Mouse (Mus musculus) heart, postnatal 0 days (tissue): Measurements from ENCODE around the gene Rtbdn. TPM values are rescaled to one million over a fixed set of nuclear protein-coding genes. Genes with fewer than 3 reads are reported as not detected.

Experiments
- ATAC-seq: fragments of 200-750 bp; cut with Nextera tagmentation; 2 replicates; pipeline ENCODE4 v1.8.0; 2017; ENCODE audit warnings: low read depth, moderate number of reproducible peaks, moderate library complexity; ENCODE audit not compliant: insufficient read depth
- DNase-seq: peaks from one replicate; pipeline ENCODE4 v3.0.0-alpha.2; 2016; ENCODE audit warnings: low spot score
- H3K27ac ChIP-seq: fragments of 300-500 bp; sonication (generic); 2 replicates; pipeline ENCODE4 v1.5.1; 2014; ENCODE audit warnings: low read depth, mild to moderate bottlenecking
- H3K27me3 ChIP-seq: fragments of 300-500 bp; sonication (generic); 2 replicates; pipeline ENCODE4 v1.6.1; 2014; ENCODE audit warnings: low read length, mixed read lengths; ENCODE audit not compliant: control insufficient read depth, insufficient read depth
- H3K36me3 ChIP-seq: fragments of 300-500 bp; sonication (generic); replicated peaks from 2 replicates; pipeline ENCODE4 v1.6.1; 2014; ENCODE audit warnings: low read length, mixed read lengths; ENCODE audit not compliant: control insufficient read depth, insufficient read depth
- H3K4me1 ChIP-seq: fragments of 300-500 bp; sonication (generic); 2 replicates; pipeline ENCODE4 v1.6.1; 2014; ENCODE audit warnings: antibody characterized with exemption; ENCODE audit not compliant: control insufficient read depth, insufficient read depth
- H3K4me2 ChIP-seq: fragments of 300-500 bp; sonication (generic); 2 replicates; pipeline ENCODE4 v1.6.1; 2014; ENCODE audit warnings: low read depth, mild to moderate bottlenecking, low read length, moderate library complexity
- H3K4me3 ChIP-seq: fragments of 300-500 bp; sonication (generic); 2 replicates; pipeline ENCODE4 v1.5.1; 2014; ENCODE audit warnings: low read depth, low read length
- H3K9ac ChIP-seq: fragments of 300-500 bp; sonication (generic); replicated peaks from 2 replicates; pipeline ENCODE4 v1.6.1; 2014; ENCODE audit warnings: low read depth, low read length, mixed read lengths
- H3K9me3 ChIP-seq: fragments of 300-500 bp; sonication (generic); replicated peaks from 2 replicates; pipeline ENCODE4 v1.6.1; 2016; ENCODE audit warnings: low read length; ENCODE audit not compliant: control insufficient read depth
- CTCF ChIP-seq: IDR thresholded peaks from 2 replicates; pipeline ENCODE4 v1.5.1; 2016; ENCODE audit warnings: antibody characterized with exemption, control low read depth, low read depth
- EP300 ChIP-seq: IDR thresholded peaks from 2 replicates; pipeline ENCODE4 v1.6.1; 2016; ENCODE audit warnings: antibody characterized with exemption, low read depth
- WGBS: fragments of 180-500 bp; shearing (Covaris S2); extraction: QIAGEN DNeasy Blood & Tissue Kit; methylation state at CpG from one replicate; pipeline ENCODE4 v1.1.7; 2014; 5-methylcytosine and 5-hydroxymethylcytosine counted together
- polyA plus RNA-seq: library from polyadenylated mRNA; unstranded; fragments of >200 nt; fragmentation: Nextera tagmentation; extraction: Ambion mirVana; gene quantifications from 2 replicates; pipeline ENCODE4 v1.2.1, GENCODE M21; 2015
- total RNA-seq: library from RNA; depleted of rRNA; stranded (reverse); fragments of >200 nt; gene quantifications from 2 replicates; pipeline ENCODE4 v1.2.3, GENCODE M21; 2014; ENCODE audit warnings: low replicate concordance

The Rtbdn gene
- total and polyA plus RNA-seq, 2 experiments from 2014 or later: 0.10 TPM; not detected in 1

DNA sequence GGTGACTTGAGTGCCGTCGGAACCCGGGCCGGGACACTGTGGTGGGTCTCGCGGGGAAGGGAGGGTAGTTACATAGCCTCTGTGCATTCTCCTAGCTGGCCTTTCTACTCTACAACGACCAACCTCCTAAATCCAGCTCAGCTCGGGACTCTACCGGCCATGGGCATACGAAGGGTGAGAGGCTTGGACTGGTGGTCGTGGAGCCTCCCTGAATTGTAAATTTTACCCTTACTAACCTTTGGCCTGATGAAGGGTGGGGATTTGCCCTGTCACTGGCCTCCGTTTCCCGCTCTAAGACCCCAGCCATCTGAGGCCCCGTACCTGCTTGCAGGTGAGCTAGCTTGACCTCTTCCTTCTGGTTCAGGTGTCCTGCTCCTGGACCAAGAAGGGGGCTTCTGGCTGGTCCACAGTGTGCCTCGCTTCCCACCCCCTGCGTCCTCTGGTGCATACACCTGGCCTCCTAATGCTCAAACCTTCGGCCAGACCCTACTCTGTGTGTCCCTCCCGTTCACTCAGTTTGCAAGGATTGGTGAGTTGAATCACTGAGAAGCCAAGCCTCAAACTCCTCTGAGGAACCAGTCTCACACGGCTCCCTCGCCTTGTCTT lies 37.5 kb upstream of the Rtbdn start:
- Histone ChIP-seq H3K36me3 (no peaks in the 10 kb centered on the region), H3K27ac (no peak overlapping the region), H3K4me1 (peaks cover 9% of the 10 kb centered on the region; the same call in 1 of the 2 replicates), H3K4me3 (peak overlapping the region; percentile 52), H3K9ac (no peak overlapping the region), H3K4me2 (peak overlapping the region; percentile 69), H3K27me3 (peaks cover 49% of the 10 kb centered on the region), H3K9me3 (peaks cover 4% of the 10 kb centered on the region)
- TF ChIP-seq EP300: no peak
- TF ChIP-seq CTCF: no peak
- no peak for ATAC-seq
- no peak for DNase-seq
- WGBS: 50% methylated on average over 20 of the region's 20 CpGs

DNA sequence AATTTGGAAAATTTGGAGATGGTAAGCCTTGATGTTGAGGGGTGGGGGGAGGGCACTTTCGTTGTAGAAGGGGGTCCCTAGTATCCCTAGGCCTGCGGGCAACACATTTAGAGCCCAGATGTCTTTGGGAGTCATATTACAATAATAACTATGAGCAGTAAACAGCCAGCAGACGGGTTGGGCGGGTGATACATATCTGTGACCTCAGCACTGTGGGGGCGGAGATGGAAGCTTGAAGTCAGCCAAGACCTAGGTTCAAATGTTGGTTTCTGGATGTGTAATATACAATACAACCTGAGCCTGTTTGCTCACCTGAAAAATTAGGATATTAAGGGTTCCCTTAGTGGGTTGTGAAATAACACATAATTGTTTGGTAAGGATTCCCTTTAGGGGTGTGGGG lies 36.8 kb upstream of the Rtbdn start:
- Histone ChIP-seq H3K9me3 (peaks cover 5% of the 10 kb centered on the region), H3K4me2 (no peak overlapping the region), H3K4me3 (no peak overlapping the region), H3K36me3 (no peaks in the 10 kb centered on the region), H3K9ac (no peak overlapping the region), H3K4me1 (peaks cover 9% of the 10 kb centered on the region; the same call in 1 of the 2 replicates), H3K27ac (no peak overlapping the region), H3K27me3 (peaks cover 43% of the 10 kb centered on the region)
- WGBS: 81% methylated on average over 5 of the region's 5 CpGs
- TF ChIP-seq EP300: no peak
- no peak for TF ChIP-seq CTCF
- ATAC-seq: no peak
- no peak for DNase-seq

DNA sequence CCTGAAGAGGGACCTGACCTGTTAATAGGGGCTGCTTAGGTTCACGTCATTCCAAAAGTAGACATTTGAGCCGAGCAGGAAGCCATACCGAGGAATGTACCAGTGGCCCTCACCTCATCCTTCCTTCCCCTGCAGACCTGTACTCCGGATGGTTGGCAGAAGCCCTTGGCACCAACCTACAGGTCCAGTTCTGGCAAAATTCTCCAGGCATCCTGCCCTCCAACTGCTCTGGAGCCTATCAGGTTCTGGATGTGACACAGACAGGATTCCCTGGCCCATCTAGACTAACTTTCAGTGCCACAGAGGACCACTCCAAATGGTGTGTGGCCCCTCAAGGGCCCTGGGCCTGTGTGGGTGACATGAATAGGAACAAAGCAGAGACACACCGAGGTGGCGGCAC lies 36.2 kb upstream of the Rtbdn start:
- ATAC-seq (no peak), DNase-seq (no peak)
- Histone ChIP-seq H3K27me3 (peaks cover 43% of the 10 kb centered on the region), H3K36me3 (no peaks in the 10 kb centered on the region), H3K4me3 (no peak overlapping the region), H3K9ac (no peak overlapping the region), H3K4me1 (peaks cover 9% of the 10 kb centered on the region; the same call in 1 of the 2 replicates), H3K9me3 (peaks cover 5% of the 10 kb centered on the region), H3K27ac (no peak overlapping the region), H3K4me2 (no peak overlapping the region)
- TF ChIP-seq EP300 (no peak), CTCF (no peak)
- WGBS: 81% methylated on average over 6 of the region's 6 CpGs

DNA sequence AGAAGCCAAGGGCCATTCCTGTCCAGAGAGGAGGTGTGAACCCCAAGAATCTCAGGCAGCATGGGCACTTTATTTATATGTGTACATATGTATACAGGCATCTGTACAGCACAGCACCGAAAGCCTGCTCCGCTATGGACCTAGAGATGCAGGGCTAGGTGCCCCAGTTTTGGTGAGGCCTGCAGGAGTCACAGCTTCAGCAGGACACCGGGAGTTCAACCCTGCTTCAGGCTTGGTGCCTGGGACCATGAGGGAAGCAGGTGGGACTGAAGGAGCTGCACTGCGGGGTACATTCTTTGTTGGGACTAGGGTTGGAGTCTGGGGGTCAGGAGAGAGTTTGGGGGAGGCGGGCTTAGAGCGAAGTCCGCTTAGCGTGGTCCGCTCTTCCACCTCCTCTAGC lies 34.9 kb upstream of the Rtbdn start:
- WGBS: 85% methylated on average over 9 of the region's 9 CpGs
- DNase-seq: no peak
- peaks cover 5% of the 10 kb centered on the region for H3K9me3 ChIP-seq
- H3K27me3 ChIP-seq: peaks cover 52% of the 10 kb centered on the region
- no peak overlapping the region for H3K4me3 ChIP-seq
- no peak overlapping the region for H3K27ac ChIP-seq
- no peak for TF ChIP-seq CTCF
- no peak for TF ChIP-seq EP300
- H3K36me3 ChIP-seq: no peaks in the 10 kb centered on the region
- H3K4me1 ChIP-seq: peaks cover 9% of the 10 kb centered on the region; the same call in 1 of the 2 replicates
- H3K9ac ChIP-seq: no peak overlapping the region
- H3K4me2 ChIP-seq: no peak overlapping the region
- no peak for ATAC-seq

DNA sequence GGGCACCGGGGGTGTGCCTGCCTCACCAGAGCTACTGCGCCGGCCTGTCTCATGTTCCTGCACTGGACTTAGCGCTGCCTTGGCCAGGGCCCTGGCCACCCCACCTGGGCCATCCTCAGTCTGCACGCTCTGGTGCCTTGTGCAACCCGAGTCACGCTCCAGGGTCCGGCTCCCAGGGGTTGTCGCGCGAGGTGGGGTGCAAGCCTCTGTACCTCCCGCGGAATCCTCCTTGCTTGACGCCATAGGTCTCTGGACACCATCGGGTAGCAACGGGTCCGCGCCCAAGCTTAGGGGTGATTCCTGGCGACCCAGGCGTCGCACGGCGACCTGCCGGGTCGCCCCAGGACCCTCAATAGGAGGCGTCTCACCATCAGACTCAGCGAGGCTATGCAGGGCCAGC lies 34.4 kb upstream of the Rtbdn start:
- ATAC-seq (no peak), DNase-seq (no peak)
- Histone ChIP-seq H3K4me2 (peak overlapping the region; percentile 70), H3K27me3 (peaks cover 56% of the 10 kb centered on the region), H3K27ac (no peak overlapping the region), H3K9ac (no peak overlapping the region), H3K4me1 (peaks cover 9% of the 10 kb centered on the region; the same call in 1 of the 2 replicates), H3K4me3 (peak overlapping the region; percentile 43), H3K36me3 (no peaks in the 10 kb centered on the region), H3K9me3 (peaks cover 5% of the 10 kb centered on the region)
- TF ChIP-seq EP300: no peak
- TF ChIP-seq CTCF: no peak
- 21% methylated on average over 27 of the region's 27 CpGs for WGBS

DNA sequence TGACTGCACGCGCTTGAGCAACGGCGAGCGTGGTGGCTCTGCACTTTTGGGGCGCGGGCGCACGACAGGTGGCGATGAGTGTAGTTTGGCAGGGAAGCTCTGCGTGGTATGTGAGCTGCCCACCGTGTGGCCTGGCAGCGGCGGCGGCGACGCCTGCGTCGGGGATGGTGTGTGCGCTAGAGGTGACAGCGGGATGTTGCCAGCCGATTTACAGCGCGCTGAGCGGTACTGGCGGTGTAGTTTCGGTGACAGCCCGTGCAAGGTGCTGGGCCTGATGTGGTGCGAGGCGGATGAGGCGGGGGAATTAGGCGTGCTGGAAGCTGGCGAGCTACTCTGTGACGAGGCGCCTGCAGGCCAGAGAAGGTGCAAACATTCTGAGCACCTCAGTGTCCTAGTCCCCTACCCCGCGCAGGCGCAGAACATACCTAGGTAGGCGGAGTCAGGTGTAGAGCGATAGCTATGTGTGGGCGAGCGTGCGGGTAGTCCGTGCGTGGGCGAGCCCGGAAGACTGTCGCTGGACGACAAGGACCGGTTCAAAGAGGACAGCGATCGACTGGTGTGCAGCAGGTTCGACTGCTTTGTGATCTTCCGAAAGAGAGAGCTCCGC lies 33.8 kb upstream of the Rtbdn start:
- peak overlapping the region; percentile 23; the same call in 1 of the 2 replicates for H3K9ac ChIP-seq
- H3K36me3 ChIP-seq: no peaks in the 10 kb centered on the region
- peaks cover 62% of the 10 kb centered on the region for H3K27me3 ChIP-seq
- WGBS: 1% methylated on average over 55 of the region's 55 CpGs
- H3K9me3 ChIP-seq: peaks cover 5% of the 10 kb centered on the region
- H3K27ac ChIP-seq: no peak overlapping the region
- TF ChIP-seq EP300: no peak
- TF ChIP-seq CTCF: no peak
- DNase-seq (peak; percentile 44), ATAC-seq (no peak)
- peak overlapping the region; percentile 70 for H3K4me2 ChIP-seq
- H3K4me1 ChIP-seq: peaks cover 9% of the 10 kb centered on the region; the same call in 1 of the 2 replicates
- H3K4me3 ChIP-seq: peak overlapping the region; percentile 43
